Mouse (Mus musculus): ENCODE measurements around the gene Thop1.
"Not testable (repeated sequence)": the region's sequence is repeated elsewhere in the genome, so short reads cannot be mapped to it uniquely, and the experiment has no call there.

- TF ChIP-seq GATA1, TAL1 (IDR thresholded peaks at IDR 0.05; ENCODE audit: low read length): not testable (repeated sequence)
Measured at GRCm38 (mm10) chr10:81055802-81056340, 14.0 kb upstream of the Thop1 start.
